Mouse (Mus musculus) limb, embryonic 12.5 days (tissue): Measurements from ENCODE around the gene Klra8. TPM values are rescaled to one million over a fixed set of nuclear protein-coding genes. Genes with fewer than 3 reads are reported as not detected.
"Not testable (repeated sequence)": the region's sequence is repeated elsewhere in the genome, so short reads cannot be mapped to it uniquely, and the experiment has no call there.

Experiments
- ATAC-seq: fragments of 200-750 bp; cut with Nextera tagmentation; 2 replicates; pipeline ENCODE4 v1.8.0; 2017; ENCODE audit warnings: low read depth, moderate TSS enrichment; ENCODE audit not compliant: insufficient number of reproducible peaks, insufficient read depth, low FRiP score, low TSS enrichment
- H3K27ac ChIP-seq: fragments of 300-500 bp; sonication (generic); 2 replicates; pipeline ENCODE4 v1.5.1; 2016; ENCODE audit warnings: mild to moderate bottlenecking, moderate library complexity
- H3K27me3 ChIP-seq: fragments of 300-500 bp; sonication (generic); 2 replicates; pipeline ENCODE4 v1.6.1; 2016; ENCODE audit warnings: mild to moderate bottlenecking, moderate library complexity
- H3K36me3 ChIP-seq: fragments of 300-500 bp; sonication (generic); 2 replicates; pipeline ENCODE4 v1.6.1; 2016; ENCODE audit warnings: mild to moderate bottlenecking, moderate library complexity
- H3K4me1 ChIP-seq: fragments of 300-500 bp; sonication (generic); replicated peaks from 2 replicates; pipeline ENCODE4 v1.6.1; 2016
- H3K4me2 ChIP-seq: fragments of 300-500 bp; sonication (generic); 2 replicates; pipeline ENCODE4 v1.6.1; 2016; ENCODE audit warnings: mild to moderate bottlenecking, moderate library complexity
- H3K4me3 ChIP-seq: fragments of 300-500 bp; sonication (generic); replicated peaks from 2 replicates; pipeline ENCODE4 v1.5.1; 2016; ENCODE audit warnings: mild to moderate bottlenecking
- H3K9ac ChIP-seq: fragments of 300-500 bp; sonication (generic); replicated peaks from 2 replicates; pipeline ENCODE4 v1.6.1; 2016; ENCODE audit warnings: mild to moderate bottlenecking, moderate library complexity
- H3K9me3 ChIP-seq: fragments of 300-500 bp; sonication (generic); 2 replicates; pipeline ENCODE4 v1.6.1; 2016; ENCODE audit warnings: mild to moderate bottlenecking, moderate library complexity
- WGBS: fragments of 180-500 bp; shearing (Covaris S2); methylation state at CpG from one replicate; pipeline ENCODE4 v1.1.7; 2016; 5-methylcytosine and 5-hydroxymethylcytosine counted together
- polyA plus RNA-seq: library from polyadenylated mRNA; unstranded; fragments of >200 nt; fragmentation: Nextera tagmentation; extraction: Ambion mirVana; gene quantifications from 2 replicates; pipeline ENCODE4 v1.2.1, GENCODE M21; 2016

The Klra8 gene
- not detected in 2 replicates for polyA plus RNA-seq

DNA sequence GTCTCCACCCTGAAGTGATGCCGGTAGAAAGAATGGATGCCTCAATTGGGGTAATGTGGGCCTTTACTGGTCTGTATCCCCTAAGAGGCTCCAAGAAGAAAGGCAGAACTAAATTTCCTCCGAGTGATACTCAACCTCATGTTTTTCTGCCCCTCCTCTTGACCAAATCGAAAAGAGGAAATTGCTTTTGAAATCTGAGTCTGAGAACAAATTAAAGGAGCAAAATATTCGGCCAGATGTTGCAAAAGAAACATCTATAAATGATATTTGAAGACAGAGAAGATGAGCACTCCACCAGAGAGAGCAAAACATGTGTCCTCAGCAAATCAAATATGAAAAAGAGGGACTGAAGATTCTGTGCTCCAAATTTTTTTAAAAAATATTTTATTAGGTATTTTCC, at the start of gene Klra8:
Gene Klra8, minus strand, starts transcription at position 101 of the 400 bp plus-strand sequence.
- H3K27ac ChIP-seq, H3K9me3 ChIP-seq, H3K9ac ChIP-seq, H3K4me3 ChIP-seq, H3K36me3 ChIP-seq, ATAC-seq, H3K27me3 ChIP-seq, H3K4me1 ChIP-seq, H3K4me2 ChIP-seq: not testable (repeated sequence)
- WGBS, result 73% methylated on average over 4 of the region's 4 CpGs

DNA sequence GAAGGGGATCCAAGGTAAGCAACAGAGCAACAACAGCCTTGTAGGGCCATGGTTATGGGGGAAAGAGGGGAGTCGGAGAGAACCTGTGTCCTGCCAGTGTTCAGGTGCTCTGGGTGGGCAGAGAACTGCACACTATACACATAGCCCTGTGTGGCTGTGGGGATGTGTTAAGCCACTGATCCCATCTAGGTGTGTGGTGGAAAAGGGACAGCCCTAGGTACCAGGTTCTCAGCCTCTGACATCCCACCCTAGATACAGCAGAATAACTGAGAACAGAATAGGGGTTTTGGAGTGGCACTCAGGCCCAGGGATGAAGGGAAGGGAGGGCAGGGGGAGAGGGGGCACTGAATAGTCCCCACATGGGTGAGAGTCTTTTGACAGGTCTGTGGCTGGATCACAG, 19.2 kb downstream of the Klra8 start:
- Histone ChIP-seq H3K4me3 (no peak overlapping the region), H3K9me3 (peaks cover 16% of the 10 kb centered on the region; the same call in 1 of the 2 replicates), H3K27ac (no peak overlapping the region), H3K27me3 (no peaks in the 10 kb centered on the region), H3K4me1 (no peaks in the 10 kb centered on the region), H3K9ac (no peak overlapping the region), H3K36me3 (no peaks in the 10 kb centered on the region), H3K4me2 (no peak overlapping the region)
- WGBS, result 100% methylated on average over 1 of the region's 1 CpGs
- ATAC-seq, result no peak

DNA sequence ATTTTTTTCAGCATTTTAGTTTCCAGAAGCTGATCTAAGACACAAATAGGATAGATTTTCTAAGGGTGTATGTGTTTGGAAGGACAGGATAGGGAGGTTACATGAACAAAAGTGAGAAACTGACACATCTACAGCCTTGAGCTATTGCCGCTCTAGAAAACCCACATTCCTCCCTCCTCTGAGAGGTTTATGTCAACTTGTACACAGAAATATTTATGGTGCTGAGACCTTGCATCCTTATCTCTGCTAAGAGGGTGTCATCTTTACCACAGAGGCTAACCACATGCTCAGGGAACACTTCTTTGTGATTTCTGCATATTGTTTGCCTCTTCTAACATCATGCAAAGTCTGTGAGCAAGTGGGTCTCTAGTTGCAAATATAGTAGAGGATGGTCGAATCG, 27.0 kb downstream of the Klra8 start:
- not testable (repeated sequence) for H3K9ac ChIP-seq, H3K4me3 ChIP-seq, H3K27me3 ChIP-seq, H3K4me1 ChIP-seq, ATAC-seq, H3K4me2 ChIP-seq, H3K36me3 ChIP-seq, H3K27ac ChIP-seq
- 90% methylated on average over 3 of the region's 3 CpGs for WGBS
- peaks cover 19% of the 10 kb centered on the region; the same call in 1 of the 2 replicates for H3K9me3 ChIP-seq

DNA sequence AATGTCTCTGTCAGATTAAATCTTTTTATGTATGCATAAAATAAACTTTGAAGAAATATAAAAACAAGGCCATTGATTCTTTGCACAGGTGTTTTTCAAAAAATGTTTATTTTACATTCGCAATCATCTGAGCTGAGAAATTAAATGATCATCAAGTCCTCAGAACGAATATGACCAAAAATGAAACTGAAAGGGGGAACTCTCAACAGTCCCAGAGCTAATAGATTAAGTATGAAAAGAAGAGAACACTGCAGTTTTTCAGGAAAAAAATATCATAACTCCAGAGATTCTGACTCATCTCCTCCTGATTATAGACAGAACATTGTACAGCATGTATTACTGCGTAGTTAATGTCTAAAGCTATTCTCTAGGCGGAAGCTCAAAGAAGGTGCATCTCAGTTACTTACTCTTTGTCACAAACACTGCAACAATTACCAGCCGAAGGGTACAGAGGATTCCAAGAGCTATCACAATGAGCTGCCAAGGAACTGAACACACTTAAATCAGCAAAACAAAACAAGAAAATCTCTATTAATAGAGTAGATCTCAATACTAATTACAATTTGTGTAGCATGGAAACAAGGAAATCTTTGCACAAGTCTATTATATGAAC, 37.3 kb downstream of the Klra8 start:
- H3K9ac ChIP-seq, result no peak overlapping the region

DNA sequence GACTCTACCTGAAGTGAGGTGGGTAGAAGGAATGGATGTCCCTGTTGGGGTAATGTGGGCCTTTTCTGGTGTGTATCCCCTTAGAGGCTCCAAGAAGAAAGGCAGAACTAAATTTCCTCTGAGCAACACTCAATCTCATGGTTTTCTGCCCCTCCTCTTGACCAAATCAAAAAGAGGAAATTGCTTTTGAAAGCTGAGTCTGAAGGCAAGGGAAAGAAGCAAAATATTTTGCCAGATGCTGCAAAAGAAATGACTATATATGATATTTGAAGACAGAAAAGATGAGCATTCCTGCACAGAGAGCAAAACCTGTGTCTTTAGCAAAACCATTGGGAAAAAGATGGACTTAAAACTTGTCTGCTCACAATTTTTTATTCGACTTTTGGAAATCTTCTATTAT, 62.5 kb downstream of the Klra8 start, which contains the start of gene Klra4:
Gene Klra4, minus strand, starts transcription at position 101 of the 400 bp plus-strand sequence.
- 57% methylated on average over 1 of the region's 1 CpGs for WGBS
- not testable (repeated sequence) for ATAC-seq, H3K4me1 ChIP-seq

More for the DNA sequence above, 37.3 kb downstream of the Klra8 start:
- no peak for ATAC-seq
- Histone ChIP-seq H3K36me3 (no peaks in the 10 kb centered on the region), H3K4me2 (no peak overlapping the region), H3K27me3 (no peaks in the 10 kb centered on the region), H3K4me3 (no peak overlapping the region), H3K4me1 (no peaks in the 10 kb centered on the region), H3K9me3 (0 out of 2 replicates have a peak, but pooled peaks cover 2% of the 10 kb centered on the region), H3K27ac (no peak overlapping the region)
- WGBS, result 78% methylated on average over 5 of the region's 5 CpGs

More for the DNA sequence above, 62.5 kb downstream of the Klra8 start, which contains the start of gene Klra4:
- not testable (repeated sequence) for H3K27ac ChIP-seq, H3K9ac ChIP-seq, H3K36me3 ChIP-seq, H3K27me3 ChIP-seq, H3K4me3 ChIP-seq, H3K4me2 ChIP-seq
- H3K9me3 ChIP-seq, result peaks cover 16% of the 10 kb centered on the region; the same call in 1 of the 2 replicates

Other genes starting within 250 kb of the Klra8 start
- gene Klra5, start 212.2 kb downstream of the Klra8 start, polyA plus RNA-seq, result not detected in 2 replicates
- not detected in 2 replicates for gene Klra6, start 102.9 kb downstream of the Klra8 start, polyA plus RNA-seq
- not detected in 2 replicates for gene Klra4, start 62.6 kb downstream of the Klra8 start, polyA plus RNA-seq
- not detected in 2 replicates for gene Klra9, start 63.2 kb upstream of the Klra8 start, polyA plus RNA-seq
- not detected in 2 replicates for gene Klra7, start 103.4 kb upstream of the Klra8 start, polyA plus RNA-seq
- gene Klra10, start 152.0 kb upstream of the Klra8 start, polyA plus RNA-seq, result not detected in 2 replicates
- gene Klra3, start 207.7 kb upstream of the Klra8 start, polyA plus RNA-seq, result not detected in 2 replicates